Mouse (Mus musculus): ENCODE results near the gene Dgkg.

DNA sequence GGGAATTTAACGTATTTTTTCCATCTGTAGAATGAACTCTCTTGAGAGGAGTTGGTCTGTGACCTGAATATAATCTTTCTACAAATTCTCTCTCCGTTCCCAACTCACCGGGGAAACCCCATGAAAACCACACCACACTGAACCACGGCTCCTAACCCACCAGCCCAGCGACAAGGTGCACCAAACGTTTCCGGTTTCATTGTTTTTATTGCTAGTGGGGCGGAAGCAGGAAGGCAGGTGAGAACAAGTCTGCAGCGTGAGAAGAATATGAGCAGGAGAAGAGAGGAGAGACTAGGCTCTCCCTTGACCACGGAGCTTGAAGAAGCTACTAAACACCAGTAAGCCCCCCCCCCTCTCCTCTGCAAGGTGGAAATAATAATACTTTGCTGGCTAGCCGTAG, 190.6 kb downstream of the Dgkg start:
- no peak for TF ChIP-seq CTCF (IDR thresholded peaks at IDR 0.05; ENCODE audit: low read depth)
- no peak for TF ChIP-seq EP300 (IDR thresholded peaks at IDR 0.05; ENCODE audit: low read depth)
